Mouse (Mus musculus) embryonic fibroblast, embryonic 13.5 days (primary cell): ENCODE data around the gene Cep89. TPM values are rescaled to one million over a fixed set of nuclear protein-coding genes. Genes with fewer than 3 reads are reported as not detected.

Source experiments
- H3K27ac ChIP-seq: 2 replicates; pipeline ENCODE4 v1.5.1; 2012; ENCODE audit warnings: low read length, control low read depth, inconsistent platforms; ENCODE audit not compliant: insufficient read depth
- H3K4me1 ChIP-seq: 2 replicates; pipeline ENCODE4 v1.6.1; 2011; ENCODE audit warnings: low read length; ENCODE audit not compliant: control insufficient read depth, insufficient read depth
- H3K4me3 ChIP-seq: 2 replicates; pipeline ENCODE4 v1.5.1; 2011; ENCODE audit warnings: mild to moderate bottlenecking, control low read depth, low read length; ENCODE audit not compliant: insufficient read depth
- CTCF ChIP-seq: IDR thresholded peaks from 2 replicates; pipeline ENCODE4 v1.5.1; 2011; ENCODE audit warnings: mild to moderate bottlenecking, control low read depth, low read length, moderate library complexity, borderline replicate concordance; ENCODE audit not compliant: insufficient read depth
- POLR2A ChIP-seq: IDR thresholded peaks from 2 replicates; pipeline ENCODE4 v1.6.1; 2011; ENCODE audit warnings: low read depth, mild to moderate bottlenecking, control low read depth, low read length, moderate library complexity
- polyA plus RNA-seq: library from polyadenylated mRNA; stranded (reverse); fragments of >200 nt; gene quantifications from 2 replicates; pipeline ENCODE4 v1.2.4, GENCODE M21; 2011; ENCODE audit warnings: low read depth; ENCODE audit not compliant: missing spikeins, insufficient read length

The Cep89 gene
- polyA plus RNA-seq, 1 experiment = 22.9 TPM

GRCm38 (mm10) chr7:35386525-35386952, 10.3 kb upstream of the Cep89 start:
- TF ChIP-seq POLR2A (no peak), CTCF (peak; percentile 37; the same call in 1 of the 2 replicates)
- no peak overlapping the region for H3K27ac ChIP-seq
- no peak overlapping the region for H3K4me3 ChIP-seq
- no peaks in the 10 kb centered on the region for H3K4me1 ChIP-seq

DNA sequence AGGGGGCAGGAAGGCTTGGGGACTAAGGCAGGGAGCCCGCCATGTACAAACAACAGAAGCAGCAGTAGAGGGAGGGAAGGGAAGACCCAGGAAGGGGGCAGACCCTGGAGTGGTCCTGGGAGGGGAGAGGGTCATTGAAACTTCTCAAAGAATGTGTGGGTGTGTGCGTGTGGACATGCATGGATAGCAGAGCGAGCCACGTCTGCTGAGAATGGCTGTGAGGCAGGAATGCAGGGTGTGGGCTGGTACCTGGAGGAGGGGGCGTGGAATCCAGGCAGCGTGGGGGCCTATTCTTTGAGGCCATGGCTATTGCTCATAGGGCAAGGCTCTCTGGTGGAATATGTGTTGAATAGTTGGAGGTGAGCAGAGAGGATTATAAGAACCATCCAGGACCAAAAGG, 8.1 kb upstream of the Cep89 start:
- Histone ChIP-seq H3K4me1 (no peaks in the 10 kb centered on the region), H3K27ac (no peak overlapping the region), H3K4me3 (no peak overlapping the region)
- no peak for TF ChIP-seq CTCF

DNA sequence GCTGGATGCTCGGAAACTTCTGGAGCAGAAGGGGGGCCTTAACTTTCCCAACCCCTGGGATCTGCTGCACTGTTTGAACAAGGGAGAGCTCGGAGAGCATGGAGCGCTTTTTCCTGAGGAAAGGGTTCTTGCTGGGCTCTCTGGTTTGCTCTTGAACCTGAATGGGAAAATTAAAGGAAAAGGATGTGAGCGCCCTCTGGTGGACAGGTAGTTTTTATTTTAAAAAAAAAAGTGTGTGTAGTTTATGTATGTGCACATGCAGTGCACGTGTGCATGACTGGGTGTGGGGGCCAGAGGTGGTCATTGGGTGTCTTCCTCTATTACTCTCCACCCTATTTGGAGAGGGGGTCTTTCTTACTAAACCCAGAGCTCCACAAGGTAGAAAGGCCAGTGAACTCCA, 3.9 kb upstream of the Cep89 start:
- H3K4me1 ChIP-seq = peaks cover 7% of the 10 kb centered on the region; the same call in 1 of the 2 replicates
- no peak overlapping the region for H3K4me3 ChIP-seq
- no peak overlapping the region for H3K27ac ChIP-seq
- TF ChIP-seq POLR2A = no peak
- TF ChIP-seq CTCF = no peak

GRCm38 (mm10) chr7:35395734-35396456, 940 bp upstream of the Cep89 start:
- no peak overlapping the region for H3K27ac ChIP-seq
- H3K4me3 ChIP-seq = peak overlapping the region; percentile 95
- TF ChIP-seq CTCF (no peak), POLR2A (no peak)
- H3K4me1 ChIP-seq = peaks cover 9% of the 10 kb centered on the region; the same call in 1 of the 2 replicates

GRCm38 (mm10) chr7:35401169-35401568, 4.3 kb downstream of the Cep89 start:
- Histone ChIP-seq H3K4me3 (no peak overlapping the region), H3K4me1 (peaks cover 6% of the 10 kb centered on the region; the same call in 1 of the 2 replicates), H3K27ac (no peak overlapping the region)
- no peak for TF ChIP-seq POLR2A
- no peak for TF ChIP-seq CTCF

- Histone ChIP-seq H3K27ac (no peak overlapping the region), H3K4me1 (no peaks in the 10 kb centered on the region), H3K4me3 (no peak overlapping the region)
- no peak for TF ChIP-seq POLR2A
- TF ChIP-seq CTCF = no peak
Measured at GRCm38 (mm10) chr7:35415226-35415625, 18.4 kb downstream of the Cep89 start.

DNA sequence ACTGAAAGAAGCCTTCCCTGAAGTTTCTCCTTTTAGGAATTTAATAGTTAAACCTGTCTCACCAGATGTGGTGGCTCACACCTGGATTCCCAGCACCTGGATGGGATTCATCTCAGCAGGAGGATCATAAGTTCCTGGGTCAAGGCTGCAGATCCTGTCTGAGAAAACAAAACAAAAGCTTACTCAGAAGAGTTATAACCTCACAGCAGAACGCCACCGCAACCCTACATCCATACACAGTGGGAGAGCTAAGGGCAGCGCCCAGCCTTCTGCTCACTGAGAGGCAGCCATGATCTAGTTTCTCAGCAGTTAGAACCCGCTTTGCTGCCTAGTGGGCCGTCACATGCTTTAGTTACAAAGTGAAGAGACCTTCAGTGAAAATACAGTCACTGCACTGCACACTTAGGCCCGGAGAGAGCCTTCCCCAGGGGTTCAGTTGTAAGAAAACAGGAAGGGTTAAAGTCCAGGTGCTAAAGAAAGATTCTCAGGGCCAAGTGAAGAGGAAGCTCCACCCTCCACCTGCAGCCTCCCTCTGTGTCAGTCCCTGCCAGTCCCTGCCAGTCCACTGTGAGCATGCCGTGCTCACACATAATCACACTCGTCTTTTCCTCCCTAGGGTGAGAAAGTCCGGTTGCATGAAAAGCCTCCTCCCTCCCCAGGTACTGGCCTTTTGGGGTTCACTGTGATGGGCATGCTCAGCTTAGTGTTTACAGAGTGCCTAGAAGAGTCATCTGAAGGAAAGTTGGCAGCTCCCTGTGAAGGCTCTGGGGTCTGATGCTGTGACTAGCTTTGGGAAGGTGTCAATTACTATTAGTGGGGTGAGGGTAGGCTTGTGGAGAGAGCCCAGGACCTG, 19.2 kb downstream of the Cep89 start:
- H3K4me1 ChIP-seq = no peaks in the 10 kb centered on the region
- no peak for TF ChIP-seq POLR2A
- TF ChIP-seq CTCF = no peak
- no peak overlapping the region for H3K27ac ChIP-seq
- no peak overlapping the region for H3K4me3 ChIP-seq

DNA sequence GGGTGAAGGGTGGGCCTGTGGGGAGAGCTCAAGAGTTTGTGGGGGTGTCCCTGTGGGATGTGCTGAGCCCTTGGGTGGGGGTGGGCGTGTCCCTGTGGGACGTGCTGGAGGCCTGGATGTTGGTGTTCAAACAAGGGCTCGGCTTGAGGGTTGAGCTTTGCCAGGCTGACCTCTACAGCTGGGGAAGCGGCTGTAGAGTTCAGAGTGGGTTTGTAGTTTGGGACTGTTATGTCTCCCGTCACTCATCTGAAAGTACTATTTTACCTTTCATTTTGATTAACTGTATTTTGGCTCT, 19.8 kb downstream of the Cep89 start:
- Histone ChIP-seq H3K27ac (no peak overlapping the region), H3K4me1 (no peaks in the 10 kb centered on the region), H3K4me3 (no peak overlapping the region)
- TF ChIP-seq CTCF (no peak), POLR2A (no peak)

- no peak overlapping the region for H3K27ac ChIP-seq
- no peak overlapping the region for H3K4me3 ChIP-seq
- H3K4me1 ChIP-seq = no peaks in the 10 kb centered on the region
- no peak for TF ChIP-seq POLR2A
- no peak for TF ChIP-seq CTCF
Measured at GRCm38 (mm10) chr7:35423071-35423470, 26.2 kb downstream of the Cep89 start.

- Histone ChIP-seq H3K4me3 (no peak overlapping the region), H3K4me1 (no peaks in the 10 kb centered on the region), H3K27ac (no peak overlapping the region)
- TF ChIP-seq CTCF (no peak), POLR2A (no peak)
Measured at GRCm38 (mm10) chr7:35428146-35428545, 31.3 kb downstream of the Cep89 start.

DNA sequence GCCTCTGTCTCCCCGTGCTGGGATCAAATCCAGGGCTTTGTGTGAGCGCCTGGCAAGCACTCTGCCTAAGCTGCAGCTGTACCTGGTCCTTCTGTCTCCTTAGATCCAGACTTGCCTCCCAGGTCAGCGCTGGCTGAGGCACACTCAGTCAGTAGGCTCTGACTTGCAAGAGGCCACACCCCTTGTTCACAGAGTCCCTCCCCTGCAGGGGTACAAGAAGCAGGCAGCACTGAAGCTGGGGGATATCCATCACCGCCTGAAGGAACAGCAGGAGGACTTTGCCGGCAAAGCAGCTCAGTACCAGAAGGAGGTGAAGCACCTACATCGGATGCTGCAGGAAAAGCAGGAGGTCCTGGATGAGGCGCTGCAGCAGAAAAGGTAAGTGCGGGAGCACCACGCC, 38.4 kb downstream of the Cep89 start:
- TF ChIP-seq POLR2A = no peak
- TF ChIP-seq CTCF = no peak
- no peak overlapping the region for H3K27ac ChIP-seq

More for the DNA sequence above, 38.4 kb downstream of the Cep89 start:
- Histone ChIP-seq H3K4me1 (no peaks in the 10 kb centered on the region), H3K4me3 (no peak overlapping the region)
